In genomic region chr2:32387706-32388490, GRCm38 (mm10) we compare ENCODE assay signal across 11 mouse cellular contexts. TPM values are rescaled to one million over a fixed set of nuclear protein-coding genes. Genes with fewer than 3 reads are reported as not detected.
A peak's percentile ranks its signal among the peaks of the same experiment; 100 is the strongest.
DNase-seq lines count a peak whose midpoint lies in the region; ATAC-seq and TF ChIP-seq lines count a peak whose summit lies in the region.
"Had no signal": no experiment of that assay in that cellular context is flagged by ENCODE, and none has a peak within 500 bp of the region (broad histone marks: within the 10 kb centered on the region; RNA-seq: fewer than 3 reads in every experiment).

Lcn2 (minus strand) TSS chr2:32388252.

- H3K9me3 ChIP-seq in lung, postnatal 0 days (ENCODE audit: low read length), result no peaks in the 10 kb centered on the region
- H3K9me3 ChIP-seq: embryonic facial prominence, embryonic 12.5 days had no signal

- no peak within 1 kb of the TSS for H3K27ac ChIP-seq in thymus, adult 2 months (ENCODE audit: control insufficient read depth, insufficient read depth, low read length)
- H3K27ac ChIP-seq in lung, postnatal 0 days (ENCODE audit: low read length), result peak within 1 kb of the TSS; percentile 51; the same call in 1 of the 2 replicates
- H3K27ac ChIP-seq: embryonic facial prominence, embryonic 12.5 days had no signal

- ATAC-seq in lung, postnatal 0 days, result peak; percentile 70
- ATAC-seq: intestine, postnatal 0 days had no signal

- TF ChIP-seq EP300 in lung, postnatal 0 days (IDR thresholded peaks at IDR 0.05), result peak; percentile 69

- H3K4me3 ChIP-seq in thymus, adult 2 months (ENCODE audit: control insufficient read depth, insufficient read depth, low read length), result no peak within 1 kb of the TSS
- H3K4me3 ChIP-seq in lung, postnatal 0 days (ENCODE audit: low read depth, low read length), result no peak within 1 kb of the TSS
- H3K4me3 ChIP-seq: embryonic facial prominence, embryonic 12.5 days had no signal

- 64% methylated on average over 5 of the region's 5 CpGs for WGBS in thymus, adult 2 months
- 32% methylated on average over 5 of the region's 5 CpGs for WGBS in lung, postnatal 0 days

- H3K36me3 ChIP-seq in thymus, adult 2 months (ENCODE audit: control insufficient read depth, insufficient read depth, low read length), result no peaks in the 10 kb centered on the region
- H3K36me3 ChIP-seq in lung, postnatal 0 days (ENCODE audit: insufficient read depth, low read length), result no peaks in the 10 kb centered on the region
- H3K36me3 ChIP-seq: embryonic facial prominence, embryonic 12.5 days had no signal

- no peak for TF ChIP-seq CTCF in thymus, adult 2 months (IDR thresholded peaks at IDR 0.05; ENCODE audit: borderline replicate concordance, control insufficient read depth, extremely low read depth, insufficient read depth, low read length, poor library complexity)
- no peak for TF ChIP-seq CTCF in lung, postnatal 0 days (IDR thresholded peaks at IDR 0.05)

- H3K4me2 ChIP-seq in lung, postnatal 0 days (replicated peaks; ENCODE audit: low read depth, low read length), result peak within 1 kb of the TSS; percentile 28
- H3K4me2 ChIP-seq: embryonic facial prominence, embryonic 12.5 days had no signal

- no peak within 1 kb of the TSS for H3K9ac ChIP-seq in lung, postnatal 0 days (replicated peaks; ENCODE audit: low read depth)
- H3K9ac ChIP-seq: embryonic facial prominence, embryonic 12.5 days had no signal

- peaks cover 7% of the 10 kb centered on the region for H3K4me1 ChIP-seq in thymus, adult 2 months (replicated peaks; ENCODE audit: control insufficient read depth, insufficient read depth, low read length)
- peaks cover 4% of the 10 kb centered on the region; the same call in 1 of the 2 replicates for H3K4me1 ChIP-seq in lung, postnatal 0 days (ENCODE audit: insufficient read depth, low read depth, low read length)
- H3K4me1 ChIP-seq: embryonic facial prominence, embryonic 12.5 days had no signal

- no peak for TF ChIP-seq POLR2A in thymus, adult 2 months (IDR thresholded peaks at IDR 0.05; ENCODE audit: control insufficient read depth, extremely low read depth, insufficient read depth, low read length, poor library complexity)

- DNase-seq in adrenal gland, adult 2 months, result peak; percentile 46
- DNase-seq in adrenal gland, adult 8-10 months, result no peak
- no peak for DNase-seq in thymus, adult 2 months
- no peak for DNase-seq in thymus, adult 18-20 months
- DNase-seq in lung, postnatal 0 days (ENCODE audit: low spot score), result peak; percentile 80
- no peak for DNase-seq in ovary, postnatal 10 days (ENCODE audit: low spot score)
- DNase-seq in layer of hippocampus, adult 8-10 months (ENCODE audit: low spot score in 2 of 2), result no peak
- no peak for DNase-seq in retina, embryonic 14.5 days (ENCODE audit: low spot score)
- DNase-seq: left cerebral cortex, postnatal 4 days had no signal

- no peaks in the 10 kb centered on the region; the same call in 1 of the 2 replicates for H3K27me3 ChIP-seq in thymus, adult 2 months (ENCODE audit: control insufficient read depth, insufficient read depth, low read length)
- no peaks in the 10 kb centered on the region for H3K27me3 ChIP-seq in lung, postnatal 0 days (replicated peaks; ENCODE audit: insufficient read depth, low read length)

RNA-seq across cellular contexts. Expression of gene Lcn2, which starts in this region (rescaled TPM):
- total RNA-seq in adrenal gland, adult 2 months (2021), result 1 to 10 TPM; 2.2 to 2.8 TPM
- 0.45 and 2.1 TPM in 2 replicates for polyA plus RNA-seq in adrenal gland, adult 2 months (2012; rRNA removed)
- 1 to 10 TPM in 2 of 4 experiments, under 1 TPM in 2; 0.32 to 3.7 (median 1.3) TPM for total RNA-seq in adrenal gland, adult 8-10 months (2022)
- 23.8 and 27.3 TPM in 2 replicates for polyA plus RNA-seq in thymus, adult 2 months (2012; rRNA removed)
- polyA plus RNA-seq in lung, postnatal 0 days (2015; fragmentation: Nextera tagmentation; extraction: Ambion mirVana), result 223 and 355 TPM in 2 replicates
- 1 to 10 TPM in 2 of 4 experiments, under 1 TPM in 1, not detected in 1; 0.35 to 2.8 (median 2.0) TPM for total RNA-seq in layer of hippocampus, adult 8-10 months (2022)

Comparison
In these comparisons a context has a peak if more than half of its experiments do, and no peak if none do; other contexts are left out.
1. DNase-seq: peak in adrenal gland, adult 2 months (single experiment) and lung, postnatal 0 days (single experiment); none in adrenal gland, adult 8-10 months (single experiment), thymus, adult 2 months (single experiment), thymus, adult 18-20 months (0 of 2), ovary, postnatal 10 days (single experiment), layer of hippocampus, adult 8-10 months (0 of 2) and retina, embryonic 14.5 days (single experiment).